Mouse (Mus musculus) neural tube, embryonic 11.5 days (tissue): ENCODE results near the gene Arpc1a. TPM values are rescaled to one million over a fixed set of nuclear protein-coding genes. Genes with fewer than 3 reads are reported as not detected.
"Not testable (repeated sequence)": the region's sequence is repeated elsewhere in the genome, so short reads cannot be mapped to it uniquely, and the experiment has no call there.

Experiments used
- ATAC-seq: fragments of 200-750 bp; cut with Nextera tagmentation; 2 replicates; pipeline ENCODE4 v1.8.0; 2017; ENCODE audit warnings: moderate number of reproducible peaks, mild to moderate bottlenecking, moderate TSS enrichment, moderate library complexity; ENCODE audit not compliant: insufficient read depth, low FRiP score, low TSS enrichment
- DNase-seq: peaks from one replicate; pipeline ENCODE4 v3.0.0-alpha.2; 2015; ENCODE audit warnings: low spot score
- H3K27ac ChIP-seq: fragments of 300-500 bp; sonication (generic); 2 replicates; pipeline ENCODE4 v1.5.1; 2014; ENCODE audit warnings: low read depth, mild to moderate bottlenecking, low read length
- H3K27me3 ChIP-seq: fragments of 300-500 bp; sonication (generic); 2 replicates; pipeline ENCODE4 v1.6.1; 2014; ENCODE audit warnings: mild to moderate bottlenecking, low read length, mixed read lengths; ENCODE audit not compliant: control insufficient read depth, insufficient read depth
- H3K36me3 ChIP-seq: fragments of 300-500 bp; sonication (generic); 2 replicates; pipeline ENCODE4 v1.6.1; 2014; ENCODE audit warnings: mild to moderate bottlenecking, low read length, moderate library complexity, mixed read lengths; ENCODE audit not compliant: control insufficient read depth, insufficient read depth
- H3K4me1 ChIP-seq: fragments of 300-500 bp; sonication (generic); 2 replicates; pipeline ENCODE4 v1.6.1; 2014; ENCODE audit warnings: low read length, mixed read lengths; ENCODE audit not compliant: control insufficient read depth, insufficient read depth
- H3K4me2 ChIP-seq: fragments of 300-500 bp; sonication (generic); 2 replicates; pipeline ENCODE4 v1.6.1; 2014; ENCODE audit warnings: low read depth, mild to moderate bottlenecking, moderate library complexity
- H3K4me3 ChIP-seq: fragments of 300-500 bp; sonication (generic); 2 replicates; pipeline ENCODE4 v1.5.1; 2014; ENCODE audit warnings: low read depth, low read length
- H3K9ac ChIP-seq: fragments of 300-500 bp; sonication (generic); 2 replicates; pipeline ENCODE4 v1.6.1; 2014; ENCODE audit warnings: mild to moderate bottlenecking, low read length
- H3K9me3 ChIP-seq: fragments of 300-500 bp; sonication (generic); 2 replicates; pipeline ENCODE4 v1.6.1; 2016; ENCODE audit warnings: low read length; ENCODE audit not compliant: control insufficient read depth
- WGBS: fragments of 180-500 bp; shearing (Covaris S2); extraction: QIAGEN DNeasy Blood & Tissue Kit; methylation state at CpG from one replicate; pipeline ENCODE4 v1.1.7; 2014; 5-methylcytosine and 5-hydroxymethylcytosine counted together
- polyA plus RNA-seq: library from polyadenylated mRNA; unstranded; fragments of >200 nt; fragmentation: Nextera tagmentation; extraction: Ambion mirVana; gene quantifications from 2 replicates; pipeline ENCODE4 v1.2.1, GENCODE M21; 2014

The Arpc1a gene
- polyA plus RNA-seq, 1 experiment from 2014 or later: 176 TPM

- H3K27ac ChIP-seq: no peak overlapping the region
- DNase-seq (no peak), ATAC-seq (no peak)
- H3K36me3 ChIP-seq: no peaks in the 10 kb centered on the region
- no peak overlapping the region for H3K9ac ChIP-seq
- no peaks in the 10 kb centered on the region for H3K27me3 ChIP-seq
- no peaks in the 10 kb centered on the region for H3K4me1 ChIP-seq
- no peak overlapping the region for H3K4me2 ChIP-seq
- 72% methylated on average over 3 of the region's 3 CpGs for WGBS
- no peaks in the 10 kb centered on the region for H3K9me3 ChIP-seq
- H3K4me3 ChIP-seq: no peak overlapping the region
These were observed 14.8 kb upstream of the Arpc1a start for GRCm38 (mm10) chr5:145068863-145069262.

DNA sequence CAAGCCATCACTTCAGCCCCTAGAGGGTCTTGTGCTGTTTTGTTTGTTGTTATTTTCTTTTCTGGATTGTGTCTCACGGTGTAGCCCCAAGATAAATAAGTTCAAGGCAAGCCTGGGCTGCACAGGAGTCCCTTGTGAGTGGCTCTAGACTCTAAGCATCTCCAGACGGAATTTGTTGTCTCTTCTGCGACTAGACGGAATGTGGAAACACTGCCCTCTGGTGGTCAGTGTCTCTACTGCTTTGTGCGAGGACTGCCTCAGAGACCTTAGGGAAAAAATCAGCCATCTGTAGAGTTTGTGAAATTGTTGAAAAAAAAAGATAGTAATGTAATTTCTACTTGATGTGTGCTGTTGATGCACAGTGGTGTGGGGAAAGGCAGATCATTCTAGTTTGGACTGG lies 13.9 kb upstream of the Arpc1a start:
- no peak for ATAC-seq
- H3K27ac ChIP-seq: no peak overlapping the region

GRCm38 (mm10) chr5:145071342-145071741 lies 12.3 kb upstream of the Arpc1a start:
- DNase-seq (no peak), ATAC-seq (no peak)
- WGBS: 57% methylated on average over 6 of the region's 6 CpGs
- H3K27me3 ChIP-seq: no peaks in the 10 kb centered on the region
- no peak overlapping the region for H3K9ac ChIP-seq
- no peaks in the 10 kb centered on the region for H3K36me3 ChIP-seq
- H3K4me3 ChIP-seq: no peak overlapping the region
- no peaks in the 10 kb centered on the region for H3K4me1 ChIP-seq
- no peak overlapping the region for H3K4me2 ChIP-seq
- H3K27ac ChIP-seq: no peak overlapping the region
- no peaks in the 10 kb centered on the region for H3K9me3 ChIP-seq

More for the DNA sequence above, 13.9 kb upstream of the Arpc1a start:
- peak; percentile 80 for DNase-seq
- under 1% methylated on average over 5 of the region's 5 CpGs for WGBS
- Histone ChIP-seq H3K9me3 (no peaks in the 10 kb centered on the region), H3K4me2 (no peak overlapping the region), H3K4me3 (no peak overlapping the region), H3K27me3 (no peaks in the 10 kb centered on the region), H3K36me3 (no peaks in the 10 kb centered on the region), H3K9ac (no peak overlapping the region), H3K4me1 (no peaks in the 10 kb centered on the region)

- Histone ChIP-seq H3K27ac (no peak overlapping the region), H3K4me2 (no peak overlapping the region), H3K4me3 (no peak overlapping the region), H3K4me1 (no peaks in the 10 kb centered on the region), H3K36me3 (no peaks in the 10 kb centered on the region), H3K9ac (no peak overlapping the region), H3K27me3 (no peaks in the 10 kb centered on the region), H3K9me3 (no peaks in the 10 kb centered on the region)
- no peak for DNase-seq
- WGBS: 64% methylated on average over 2 of the region's 3 CpGs
- ATAC-seq: no peak
These were observed 8.5 kb upstream of the Arpc1a start for GRCm38 (mm10) chr5:145075081-145075480.

DNA sequence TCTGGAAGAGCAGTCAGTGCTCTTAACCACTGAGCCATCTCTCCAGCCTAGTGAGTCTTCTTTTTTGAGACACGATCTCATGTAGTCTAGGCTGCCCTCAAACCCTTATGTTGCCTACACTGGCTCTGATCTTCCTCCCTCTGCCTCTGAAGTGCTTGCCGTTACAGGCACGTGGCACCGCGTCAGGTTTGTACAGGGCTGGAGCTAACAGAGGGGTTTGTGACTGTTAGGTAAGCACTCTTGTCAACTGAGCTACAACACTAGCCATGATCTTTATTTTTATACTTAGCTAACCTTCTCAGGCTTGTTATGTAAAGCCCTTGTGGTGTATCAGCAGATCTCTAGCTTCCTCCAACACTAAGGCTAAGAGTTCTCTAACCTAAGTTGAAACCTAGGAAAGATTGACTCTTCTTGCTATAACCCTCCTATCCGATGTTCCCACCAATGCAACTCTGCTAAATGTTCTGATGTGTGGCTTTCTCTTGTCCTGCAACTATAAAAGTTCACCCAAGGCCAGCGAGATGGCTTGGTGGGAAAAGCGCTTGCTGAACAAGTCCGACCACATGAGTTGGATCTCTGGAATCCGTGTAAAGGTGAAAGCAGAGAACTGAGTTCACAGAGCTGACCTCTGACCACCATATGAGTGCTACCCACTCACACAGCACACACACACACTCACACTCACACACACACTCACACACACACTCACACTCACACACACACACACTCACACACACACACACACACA lies 1.6 kb upstream of the Arpc1a start:
- no peak overlapping the region for H3K27ac ChIP-seq
- H3K9ac ChIP-seq: no peak overlapping the region
- H3K36me3 ChIP-seq: no peaks in the 10 kb centered on the region; the same call in 1 of the 2 replicates
- peaks cover 9% of the 10 kb centered on the region for H3K4me1 ChIP-seq
- H3K9me3 ChIP-seq: no peaks in the 10 kb centered on the region
- 94% methylated on average over 10 of the region's 10 CpGs for WGBS
- DNase-seq (no peak), ATAC-seq (no peak)
- H3K4me2 ChIP-seq: no peak overlapping the region
- no peak overlapping the region for H3K4me3 ChIP-seq
- no peaks in the 10 kb centered on the region for H3K27me3 ChIP-seq

DNA sequence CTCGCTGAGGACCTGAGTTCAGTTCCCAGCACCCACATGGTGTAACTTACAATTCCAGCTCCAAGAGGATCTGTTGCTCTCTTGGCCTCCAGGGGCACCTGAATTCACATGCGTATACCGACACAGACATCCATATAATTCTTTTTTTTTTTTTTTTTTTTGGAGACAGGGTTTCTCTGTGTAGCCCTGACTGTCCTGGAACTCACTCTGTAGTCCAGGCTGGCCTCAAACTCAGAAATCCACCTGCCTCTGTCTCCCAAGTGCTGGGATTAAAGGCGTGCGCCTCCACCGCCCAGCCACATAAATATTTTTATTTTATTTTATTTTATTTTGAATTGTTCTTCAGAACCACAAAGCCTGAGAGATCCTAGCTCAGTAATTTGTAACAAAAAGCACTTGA lies 429 bp upstream of the Arpc1a start:
- H3K27me3 ChIP-seq, H3K9me3 ChIP-seq, H3K36me3 ChIP-seq, DNase-seq, H3K4me1 ChIP-seq: not testable (repeated sequence)
- WGBS: 46% methylated on average over 6 of the region's 6 CpGs
- Histone ChIP-seq H3K27ac (0 out of 2 replicates have a peak overlapping the region, but pooled peaks have one; percentile 53), H3K4me2 (peak overlapping the region; percentile 90), H3K4me3 (peak overlapping the region; percentile 84), H3K9ac (peak overlapping the region; percentile 86)
- 0 out of 2 replicates have a peak, but pooled peaks have one; percentile 26 for ATAC-seq

DNA sequence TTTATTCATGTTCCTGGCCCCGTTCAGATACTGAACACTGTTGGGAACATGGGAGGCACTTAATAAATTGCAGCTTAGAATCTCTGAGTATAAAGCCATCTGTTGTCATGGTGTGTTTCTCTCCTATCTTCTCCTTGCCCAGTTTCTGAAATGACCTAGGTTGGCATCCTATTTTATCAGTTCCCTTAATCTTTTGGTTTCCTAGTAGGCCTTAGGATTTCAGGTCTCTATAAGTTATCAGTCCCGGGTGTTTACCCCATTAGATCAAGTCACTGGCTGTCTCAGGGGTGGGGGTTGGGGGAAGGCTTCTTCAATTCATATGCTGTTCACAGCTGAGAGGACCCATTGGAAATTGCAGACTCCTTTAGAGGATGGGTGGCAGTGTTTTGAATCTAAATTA lies 1.2 kb downstream of the Arpc1a start:
- WGBS: 76% methylated on average over 2 of the region's 2 CpGs
- peak overlapping the region; percentile 86; the same call in 1 of the 2 replicates for H3K9ac ChIP-seq
- no peaks in the 10 kb centered on the region for H3K9me3 ChIP-seq

DNA sequence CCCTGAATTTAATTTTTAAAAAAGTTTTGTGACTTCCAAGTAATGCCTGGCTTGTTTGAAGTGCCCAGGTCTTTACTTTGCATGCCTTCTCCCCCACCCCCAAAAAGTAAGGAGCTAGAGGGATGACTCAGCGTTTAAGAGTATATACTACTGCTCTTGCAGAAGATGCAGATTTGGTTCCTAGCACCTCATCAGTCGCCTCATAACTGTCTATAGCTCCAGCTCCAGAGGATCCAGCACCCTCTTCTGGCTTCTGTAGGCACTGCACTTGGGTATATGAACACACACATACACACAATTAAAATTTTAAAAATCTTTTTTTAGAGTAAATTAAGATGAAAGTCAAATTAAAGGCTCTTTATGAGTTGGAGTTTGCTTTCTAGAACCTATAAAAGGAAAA lies 4.6 kb downstream of the Arpc1a start:
- H3K4me2 ChIP-seq: no peak overlapping the region
- no peaks in the 10 kb centered on the region for H3K27me3 ChIP-seq
- H3K4me1 ChIP-seq: peaks cover 9% of the 10 kb centered on the region
- peaks cover 6% of the 10 kb centered on the region for H3K36me3 ChIP-seq
- WGBS: 98% methylated on average over 2 of the region's 2 CpGs
- no peak overlapping the region for H3K9ac ChIP-seq
- no peak overlapping the region for H3K27ac ChIP-seq
- H3K4me3 ChIP-seq: no peak overlapping the region
- ATAC-seq (no peak), DNase-seq (no peak)
- H3K9me3 ChIP-seq: no peaks in the 10 kb centered on the region

More for the DNA sequence above, 1.2 kb downstream of the Arpc1a start:
- peaks cover 9% of the 10 kb centered on the region for H3K4me1 ChIP-seq
- no peaks in the 10 kb centered on the region; the same call in 1 of the 2 replicates for H3K36me3 ChIP-seq
- DNase-seq (no peak), ATAC-seq (no peak)
- H3K4me3 ChIP-seq: peak overlapping the region; percentile 84
- peak overlapping the region; percentile 90 for H3K4me2 ChIP-seq
- H3K27ac ChIP-seq: no peak overlapping the region
- H3K27me3 ChIP-seq: no peaks in the 10 kb centered on the region

DNA sequence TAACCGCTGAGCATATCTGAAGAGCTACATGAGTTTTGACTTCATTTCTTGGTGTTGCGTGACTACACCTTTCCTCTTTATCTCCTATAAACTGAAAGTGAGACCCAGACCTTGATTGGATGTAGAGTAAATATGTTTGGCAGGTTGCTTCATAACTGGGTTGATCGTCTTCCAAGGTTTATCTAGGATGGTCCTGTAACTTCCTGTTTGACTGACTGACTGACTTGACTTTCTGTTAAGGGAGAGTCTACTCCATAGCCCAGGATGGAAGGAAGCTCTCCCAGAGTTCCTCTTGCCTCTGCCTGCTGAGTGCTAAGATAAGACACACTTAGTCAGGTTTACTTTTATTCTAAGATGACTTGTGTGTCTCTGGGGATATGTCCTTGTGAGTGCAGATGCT lies 6.2 kb downstream of the Arpc1a start:
- ATAC-seq (no peak), DNase-seq (no peak)
- Histone ChIP-seq H3K36me3 (peaks cover 6% of the 10 kb centered on the region), H3K4me2 (no peak overlapping the region), H3K4me1 (peaks cover 2% of the 10 kb centered on the region), H3K27ac (no peak overlapping the region), H3K9ac (no peak overlapping the region), H3K4me3 (no peak overlapping the region), H3K27me3 (no peaks in the 10 kb centered on the region), H3K9me3 (no peaks in the 10 kb centered on the region)
- 96% methylated on average over 3 of the region's 3 CpGs for WGBS
